ENCODE assay signal across 10 mouse cellular contexts in genomic region chr10:93297774-93298173, GRCm38 (mm10). TPM values are rescaled to one million over a fixed set of nuclear protein-coding genes. Genes with fewer than 3 reads are reported as not detected.
A peak's percentile ranks its signal among the peaks of the same experiment; 100 is the strongest.
DNase-seq lines count a peak whose midpoint lies in the region; ATAC-seq and TF ChIP-seq lines count a peak whose summit lies in the region.
"Had no signal": no experiment of that assay in that cellular context is flagged by ENCODE, and none has a peak within 500 bp of the region (broad histone marks: within the 10 kb centered on the region; RNA-seq: fewer than 3 reads in every experiment).

No protein-coding gene starts in this region.

- intact Hi-C loops in heart, postnatal 36 days (cut with DNase I), result loop anchor here (1.0 kb wide), 1 partner anchor 39 kb away; no protein-coding TSS in a partner anchor

- no peak overlapping the region for H3K4me2 ChIP-seq in limb, embryonic 14.5 days (replicated peaks; ENCODE audit: low read depth, low read length, severe bottlenecking)

- no peak for TF ChIP-seq CTCF in ES-Bruce4 (IDR thresholded peaks at IDR 0.05; ENCODE audit: low read depth, low read length)

- WGBS in heart, embryonic 10.5 days, result 30% methylated on average over 5 of the region's 5 CpGs
- 39% methylated on average over 5 of the region's 5 CpGs for WGBS in limb, embryonic 14.5 days

- no peaks in the 10 kb centered on the region for H3K36me3 ChIP-seq in ES-Bruce4 (ENCODE audit: control insufficient read depth, insufficient read depth, low read length, poor library complexity, severe bottlenecking)
- 0 out of 2 replicates have a peak, but pooled peaks cover 3% of the 10 kb centered on the region for H3K36me3 ChIP-seq in heart, embryonic 10.5 days
- 0 out of 2 replicates have a peak, but pooled peaks cover 4% of the 10 kb centered on the region for H3K36me3 ChIP-seq in limb, embryonic 14.5 days (ENCODE audit: control insufficient read depth, insufficient read depth, low read length)

- DNase-seq in heart, adult 8-10 months (ENCODE audit: low spot score), result peak; percentile 82
- DNase-seq in heart, postnatal 36 days, result no peak
- DNase-seq in heart, embryonic 10.5 days (ENCODE audit: low spot score), result no peak
- DNase-seq in limb, embryonic 14.5 days (ENCODE audit: low spot score), result no peak
- no peak for DNase-seq in testis, postnatal 14 days (ENCODE audit: low spot score)
- no peak for DNase-seq in spleen, postnatal 36 days (ENCODE audit: low spot score in 2 of 2)
- DNase-seq in retina, embryonic 14.5 days (ENCODE audit: low spot score), result no peak
- DNase-seq: cerebellum, adult 2 months had no signal

- TF ChIP-seq EP300 in ES-Bruce4 (IDR thresholded peaks at IDR 0.05; ENCODE audit: insufficient read depth, low read depth, low read length), result 0 out of 2 replicates have a peak, but pooled peaks have one; percentile 55

- no peak for ATAC-seq in limb, embryonic 14.5 days (ENCODE audit: low FRiP score, low read depth)

- H3K4me3 ChIP-seq in ES-Bruce4 (ENCODE audit: low read depth, low read length), result no peak overlapping the region
- H3K4me3 ChIP-seq in heart, embryonic 10.5 days, result no peak overlapping the region
- no peak overlapping the region for H3K4me3 ChIP-seq in limb, embryonic 14.5 days (replicated peaks; ENCODE audit: low read length)

- TF ChIP-seq POLR2A in ES-Bruce4 (IDR thresholded peaks at IDR 0.05; ENCODE audit: insufficient read depth, low read length), result no peak
- no peak for TF ChIP-seq POLR2A in limb, embryonic 14.5 days (IDR thresholded peaks at IDR 0.05; ENCODE audit: borderline replicate concordance, extremely low read depth, insufficient read depth, insufficient read length)

- no peaks in the 10 kb centered on the region for H3K27me3 ChIP-seq in ES-Bruce4 (ENCODE audit: control insufficient read depth, insufficient read depth, low read length, poor library complexity, severe bottlenecking)
- no peaks in the 10 kb centered on the region for H3K27me3 ChIP-seq in heart, embryonic 10.5 days (ENCODE audit: insufficient read depth, poor library complexity, severe bottlenecking)
- no peaks in the 10 kb centered on the region for H3K27me3 ChIP-seq in limb, embryonic 14.5 days (ENCODE audit: control insufficient read depth, insufficient read depth, low read length)

- H3K9me3 ChIP-seq in ES-Bruce4 (replicated peaks; ENCODE audit: control insufficient read depth, insufficient read depth, low read length, poor library complexity, severe bottlenecking), result no peaks in the 10 kb centered on the region
- no peaks in the 10 kb centered on the region for H3K9me3 ChIP-seq in heart, embryonic 10.5 days
- H3K9me3 ChIP-seq in limb, embryonic 14.5 days (ENCODE audit: control insufficient read depth, low read length), result no peaks in the 10 kb centered on the region

- H3K9ac ChIP-seq in ES-Bruce4 (ENCODE audit: low read depth, poor library complexity, severe bottlenecking), result 0 out of 2 replicates have a peak overlapping the region, but pooled peaks have one; percentile 22
- no peak overlapping the region for H3K9ac ChIP-seq in limb, embryonic 14.5 days (ENCODE audit: low read depth, low read length, severe bottlenecking)
- H3K9ac ChIP-seq: liver, embryonic 14.5 days had no signal

- no peak overlapping the region for H3K27ac ChIP-seq in ES-Bruce4 (ENCODE audit: insufficient read depth, low read length)
- H3K27ac ChIP-seq in heart, embryonic 10.5 days, result peak overlapping the region; percentile 72; the same call in 1 of the 2 replicates
- peak overlapping the region; percentile 59; the same call in 1 of the 2 replicates for H3K27ac ChIP-seq in limb, embryonic 14.5 days (replicated peaks; ENCODE audit: low read depth, low read length)
- H3K27ac ChIP-seq: liver, embryonic 14.5 days had no signal

- peaks cover 16% of the 10 kb centered on the region for H3K4me1 ChIP-seq in ES-Bruce4 (ENCODE audit: control insufficient read depth, insufficient read depth, low read length)
- peaks cover 40% of the 10 kb centered on the region for H3K4me1 ChIP-seq in heart, embryonic 10.5 days
- peaks cover 41% of the 10 kb centered on the region for H3K4me1 ChIP-seq in limb, embryonic 14.5 days (ENCODE audit: control insufficient read depth, insufficient read depth, low read length)

RNA-seq across cellular contexts. Expression of gene Elk3, which starts 13.2 kb away (rescaled TPM):
- total RNA-seq in heart, adult 8-10 months (2022), result 10 to 100 TPM; 32.0 to 37.6 (median 35.2) TPM
- 10 to 100 TPM; 42.0 to 53.5 TPM for total RNA-seq in heart, postnatal 36 days (2021)
- 11.0 and 11.9 TPM in 2 replicates for polyA plus RNA-seq in ES-Bruce4 (2011; ENCODE audit: insufficient read depth, insufficient read length, low read depth, missing spikeins)
- polyA plus RNA-seq in heart, embryonic 10.5 days (2016; fragmentation: Nextera tagmentation; extraction: Ambion mirVana), result 23.6 and 25.9 TPM in 2 replicates
- polyA plus RNA-seq in limb, embryonic 14.5 days (2012; rRNA removed), result 60.9 and 78.2 TPM in 2 replicates
- 42.4 and 44.5 TPM in 2 replicates for polyA plus RNA-seq in limb, embryonic 14.5 days (2014; fragmentation: Nextera tagmentation; extraction: Ambion mirVana)
